26 mouse cellular contexts compared by ENCODE assay signal in the genomic region with DNA sequence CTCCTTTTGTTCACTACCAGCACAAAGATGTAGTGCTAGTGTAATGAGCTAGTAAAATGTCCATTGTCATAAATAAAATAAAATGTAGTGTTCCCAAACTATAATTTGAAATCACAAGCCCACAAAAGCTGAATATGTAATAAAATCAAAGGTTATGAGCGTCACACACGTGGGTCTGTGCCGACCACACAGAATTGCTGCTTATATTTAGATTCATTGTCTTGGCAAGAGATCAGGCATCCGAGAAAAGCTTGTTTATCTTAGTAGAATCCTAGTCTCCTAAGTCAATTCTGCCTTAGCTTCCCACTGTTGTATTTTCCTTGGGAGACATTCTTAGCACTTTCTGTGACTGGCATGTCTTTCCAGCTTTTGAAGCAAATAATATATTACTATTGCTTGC.
DNase-seq lines count a peak whose midpoint lies in the region; ATAC-seq lines count a peak whose summit lies in the region.
"Had no signal": no experiment of that assay in that cellular context is flagged by ENCODE, and none has a peak within 500 bp of the region (broad histone marks: within the 10 kb centered on the region; RNA-seq: fewer than 3 reads in every experiment).

No protein-coding gene starts in this region.

- no peak overlapping the region for H3K9ac ChIP-seq in lung, embryonic 15.5 days
- H3K9ac ChIP-seq: embryonic facial prominence, embryonic 13.5 days; forebrain, embryonic 12.5 days; forebrain, embryonic 15.5 days; hindbrain, embryonic 12.5 days had no signal

- no peaks in the 10 kb centered on the region for H3K9me3 ChIP-seq in lung, embryonic 15.5 days
- H3K9me3 ChIP-seq: embryonic facial prominence, embryonic 10.5 days; embryonic facial prominence, embryonic 13.5 days; forebrain, embryonic 12.5 days; forebrain, embryonic 15.5 days; hindbrain, embryonic 12.5 days had no signal

- no peak overlapping the region for H3K4me2 ChIP-seq in lung, embryonic 15.5 days
- H3K4me2 ChIP-seq: embryonic facial prominence, embryonic 13.5 days; forebrain, embryonic 12.5 days; forebrain, embryonic 15.5 days; heart, embryonic 11.5 days; hindbrain, embryonic 12.5 days had no signal

- no peak overlapping the region for H3K4me3 ChIP-seq in lung, embryonic 15.5 days
- H3K4me3 ChIP-seq: embryonic facial prominence, embryonic 10.5 days; embryonic facial prominence, embryonic 13.5 days; erythroblast, embryonic 14.5 days; forebrain, embryonic 12.5 days; forebrain, embryonic 15.5 days; gastrocnemius, adult 2 months; hindbrain, embryonic 12.5 days had no signal

- no peak overlapping the region for H3K27ac ChIP-seq in lung, embryonic 15.5 days
- H3K27ac ChIP-seq: embryonic facial prominence, embryonic 10.5 days; embryonic facial prominence, embryonic 13.5 days; forebrain, embryonic 12.5 days; forebrain, embryonic 15.5 days; gastrocnemius, adult 2 months; hindbrain, embryonic 12.5 days had no signal

- no peaks in the 10 kb centered on the region for H3K4me1 ChIP-seq in lung, embryonic 15.5 days
- H3K4me1 ChIP-seq: embryonic facial prominence, embryonic 10.5 days; embryonic facial prominence, embryonic 13.5 days; forebrain, embryonic 12.5 days; forebrain, embryonic 15.5 days; hindbrain, embryonic 12.5 days had no signal

- WGBS in lung, embryonic 15.5 days = 26% methylated on average over 4 of the region's 4 CpGs

- H3K27me3 ChIP-seq in lung, embryonic 15.5 days = no peaks in the 10 kb centered on the region
- H3K27me3 ChIP-seq: embryonic facial prominence, embryonic 13.5 days; forebrain, embryonic 12.5 days; forebrain, embryonic 15.5 days; hindbrain, embryonic 12.5 days had no signal

- ATAC-seq in frontal cortex, adult (ENCODE audit: low TSS enrichment) = peak; percentile 31; the same call in 1 of the 2 replicates
- ATAC-seq in lung, embryonic 15.5 days (ENCODE audit: borderline replicate concordance, extremely low read depth, low FRiP score, low TSS enrichment) = peak; percentile 78; the same call in 1 of the 2 replicates
- ATAC-seq: activated CD4-positive, CD25-positive, alpha-beta regulatory T cell, adult 4 months; forebrain, embryonic 15.5 days had no signal

- DNase-seq in frontal cortex, postnatal 10 days (ENCODE audit: low spot score in 2 of 2) = no peak
- DNase-seq in kidney, postnatal 14 days = peak; percentile 2
- no peak for DNase-seq in kidney, adult 11 months
- no peak for DNase-seq in lung, postnatal 25 days (ENCODE audit: low spot score)
- peak; percentile 8 for DNase-seq in lung, postnatal 10 days
- DNase-seq in lung, postnatal 36 days = no peak
- DNase-seq: adrenal gland, adult 8-10 months; adrenal gland, postnatal 25 days; cerebellum, adult 11-12 months; cerebellum, adult 8-10 months; cerebellum, postnatal 10 days; cerebellum, postnatal 36 days; embryo, embryonic 11 days; gastrocnemius, adult 2 months; gastrocnemius, postnatal 14 days; heart, adult 11 months had no signal

- H3K36me3 ChIP-seq in lung, embryonic 15.5 days = no peaks in the 10 kb centered on the region
- H3K36me3 ChIP-seq: embryonic facial prominence, embryonic 10.5 days; embryonic facial prominence, embryonic 13.5 days; forebrain, embryonic 15.5 days; hindbrain, embryonic 12.5 days had no signal

Comparison
In these comparisons a context has a peak if more than half of its experiments do, and no peak if none do; other contexts are left out.
1. DNase-seq: peak in kidney, postnatal 14 days (single experiment) and lung, postnatal 10 days (single experiment); none in frontal cortex, postnatal 10 days (0 of 2), kidney, adult 11 months (single experiment), lung, postnatal 25 days (single experiment) and lung, postnatal 36 days (single experiment).